Mouse (Mus musculus) adrenal gland, adult 18-20 months (tissue): ENCODE data around the gene Olfr1424. TPM values are rescaled to one million over a fixed set of nuclear protein-coding genes. Genes with fewer than 3 reads are reported as not detected.
"Not testable (repeated sequence)": the region's sequence is repeated elsewhere in the genome, so short reads cannot be mapped to it uniquely, and the experiment has no call there.

Experiments
- DNase-seq, 2 experiments: peaks; one replicate each; pipeline ENCODE4 v3.0.0; 2021 to 2022; ENCODE audit warnings: low spot score in 2 of 2
- long read RNA-seq, 2 experiments: library from polyadenylated mRNA; stranded (forward); transcript quantifications; one replicate each; pipeline ENCODE4 v2.0.0; 2021
- total RNA-seq, 2 experiments: library from RNA; stranded (reverse); gene quantifications; 1 replicate in 1 of 2; 2 replicates in 1 of 2; pipeline ENCODE4 v1.2.3; 2021

The Olfr1424 gene
- total RNA-seq: not detected
- long read RNA-seq, experiment 1: 0 reads
- long read RNA-seq, experiment 2: 0 reads

DNA sequence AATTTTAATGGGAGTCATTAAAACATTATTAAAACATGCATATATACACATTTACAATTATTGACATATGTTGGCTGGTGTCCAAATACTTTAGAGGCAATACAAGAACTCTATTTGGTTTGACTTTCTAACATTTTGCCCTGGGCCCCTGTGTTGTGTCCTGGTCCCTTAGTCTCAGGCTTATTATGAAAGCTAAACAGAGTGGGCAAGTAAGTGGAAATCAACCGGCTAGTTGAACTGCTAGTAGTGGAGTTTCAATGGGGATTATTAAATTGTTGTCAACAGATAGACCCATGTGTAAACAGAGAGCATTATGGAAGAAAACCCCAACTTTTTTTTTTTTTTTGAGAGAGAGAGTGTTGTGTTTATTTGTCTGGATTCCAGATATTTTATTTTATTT is at the start of gene Olfr1424:
Olfr1424 (minus strand) TSS at position 101 of the 400 bp plus-strand sequence.
- DNase-seq: not testable (repeated sequence)

- no peak for DNase-seq
These were observed 42.1 kb upstream of the Olfr1424 start for GRCm38 (mm10) chr19:12104541-12104940.

DNA sequence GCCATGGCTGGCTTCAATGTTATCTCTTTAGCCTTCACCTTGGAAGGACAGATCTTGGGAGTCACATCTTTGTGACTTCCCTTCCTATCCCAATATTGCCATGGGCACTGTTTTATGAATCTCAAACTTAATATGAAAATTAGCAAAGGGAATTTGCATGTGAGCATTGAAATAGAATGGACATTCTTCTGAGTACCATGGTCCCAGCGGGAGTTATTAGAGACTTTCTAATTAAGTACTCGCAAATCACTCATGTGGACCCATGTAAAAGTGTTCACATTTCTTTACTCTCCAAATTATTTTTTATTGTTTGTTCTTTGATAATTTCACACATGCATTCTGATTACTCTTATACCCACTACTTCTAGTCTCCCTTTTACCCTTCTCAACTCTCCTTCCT is 40.8 kb upstream of the Olfr1424 start, which contains the start of gene Olfr1427:
Olfr1427 (minus strand) TSS at position 101 of the 400 bp plus-strand sequence.
- DNase-seq: no peak

- DNase-seq: no peak
These were observed 29.4 kb upstream of the Olfr1424 start, which contains the start of gene Olfr1426 for GRCm38 (mm10) chr19:12091913-12092312. TSS of gene Olfr1426 (minus strand) at chr19:12092013.

DNA sequence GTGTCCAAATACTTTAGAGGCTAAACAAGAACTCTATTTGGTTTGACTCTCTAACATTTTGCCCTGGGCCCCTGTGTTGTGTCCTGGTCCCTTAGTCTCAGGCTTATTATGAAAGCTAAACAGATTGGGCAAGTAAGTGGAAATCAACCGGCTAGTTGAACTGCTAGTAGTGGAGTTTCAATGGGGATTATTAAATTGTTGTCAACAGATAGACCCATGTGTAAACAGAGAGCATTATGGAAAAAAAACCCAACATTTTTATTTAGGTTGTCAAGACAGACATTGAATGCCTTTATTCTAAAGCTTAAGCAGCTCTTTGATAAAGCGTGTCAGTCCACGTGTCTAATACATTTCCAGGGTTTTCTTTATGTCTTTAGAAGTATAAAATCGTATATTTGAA is 15.1 kb upstream of the Olfr1424 start, which contains the start of gene Olfr1425:
Olfr1425 (minus strand) TSS at position 101 of the 400 bp plus-strand sequence.
- not testable (repeated sequence) for DNase-seq

GRCm38 (mm10) chr19:12069546-12069945 is 7.1 kb upstream of the Olfr1424 start:
- DNase-seq: not testable (repeated sequence)

DNA sequence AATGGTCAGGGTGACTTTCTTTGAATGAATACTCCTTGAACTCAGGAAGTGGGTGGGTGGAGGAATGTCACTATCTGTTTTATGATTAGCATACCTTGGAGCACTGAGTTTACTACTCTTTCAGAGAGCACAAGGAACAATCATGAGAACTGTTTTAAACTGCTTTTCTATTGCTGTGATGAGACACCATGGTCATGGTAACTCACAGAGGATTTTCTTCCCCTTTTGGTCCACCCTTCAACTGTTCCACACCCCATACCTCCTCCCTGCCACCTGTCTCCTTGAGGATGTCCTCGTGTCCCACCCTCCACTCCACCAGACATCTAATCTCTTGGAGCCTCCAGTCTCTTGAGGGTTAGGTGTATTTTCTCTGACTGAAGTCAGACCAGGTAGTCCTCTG is 5.3 kb upstream of the Olfr1424 start:
- not testable (repeated sequence) for DNase-seq

GRCm38 (mm10) chr19:12043163-12043562 is 19.3 kb downstream of the Olfr1424 start:
- no peak for DNase-seq

- DNase-seq: no peak
These were observed 21.3 kb downstream of the Olfr1424 start, which contains the start of gene Olfr1423 for GRCm38 (mm10) chr19:12041217-12041616. TSS of gene Olfr1423 (minus strand) at chr19:12041317.

DNA sequence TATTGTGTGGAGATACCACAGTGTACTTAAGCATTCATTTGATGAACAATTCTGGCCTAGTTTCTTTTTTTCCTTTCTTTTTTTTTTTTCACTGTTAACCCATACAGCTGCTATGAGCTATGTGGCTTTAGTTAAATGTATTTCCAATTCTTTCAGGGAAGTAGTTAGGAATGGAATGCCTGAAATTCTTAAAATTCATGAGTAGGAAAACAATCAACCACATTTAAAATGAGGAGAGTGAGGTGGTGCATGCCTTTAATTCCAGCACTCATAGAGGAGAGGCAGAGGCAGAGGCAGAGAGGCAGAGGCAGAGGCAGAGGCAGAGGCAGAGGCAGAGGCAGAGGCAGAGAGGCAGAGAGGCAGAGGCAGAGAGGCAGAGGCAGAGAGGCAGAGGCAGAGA is 24.8 kb downstream of the Olfr1424 start:
- no peak for DNase-seq

- DNase-seq: no peak
These were observed 35.9 kb downstream of the Olfr1424 start for GRCm38 (mm10) chr19:12026606-12027005.

DNA sequence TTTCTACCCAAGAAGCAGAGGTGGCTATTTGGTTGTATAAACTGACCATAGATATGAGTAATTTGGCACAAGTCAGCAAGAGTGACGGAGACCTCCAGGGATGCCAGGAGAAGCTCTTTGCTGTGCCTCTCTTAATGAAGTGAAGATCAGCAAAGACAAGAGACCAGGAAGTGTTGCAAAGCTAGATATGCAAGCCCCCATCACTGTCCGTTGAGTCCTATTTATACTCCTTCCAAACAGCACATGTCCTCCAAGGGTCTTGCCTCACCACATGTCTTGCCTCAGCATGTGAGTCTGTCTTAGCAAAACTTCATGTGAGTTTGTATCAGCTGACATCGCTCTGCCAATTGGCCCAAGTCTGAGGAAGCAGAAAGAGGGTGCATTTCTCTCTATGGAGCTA is 37.1 kb downstream of the Olfr1424 start:
- no peak for DNase-seq

DNA sequence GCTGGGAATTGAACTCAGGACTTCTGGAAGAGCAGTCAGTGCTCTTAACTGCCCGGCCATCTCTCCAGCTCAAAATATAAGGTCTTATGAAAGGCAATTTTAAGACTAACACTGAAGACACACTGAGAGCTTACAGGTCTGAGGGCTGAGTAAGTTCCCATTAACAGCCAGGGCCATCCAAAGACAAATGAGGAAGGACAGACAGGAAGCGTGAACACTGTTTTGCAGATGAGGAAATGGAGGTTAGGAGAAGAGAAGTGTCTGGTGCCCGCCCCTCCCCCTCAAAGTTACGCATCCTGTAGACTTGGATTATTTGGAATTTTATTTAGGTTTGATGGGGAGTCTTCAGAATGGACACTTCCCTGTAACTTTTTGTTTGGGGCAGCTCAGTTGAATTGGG is 38.3 kb downstream of the Olfr1424 start:
- no peak for DNase-seq

DNA sequence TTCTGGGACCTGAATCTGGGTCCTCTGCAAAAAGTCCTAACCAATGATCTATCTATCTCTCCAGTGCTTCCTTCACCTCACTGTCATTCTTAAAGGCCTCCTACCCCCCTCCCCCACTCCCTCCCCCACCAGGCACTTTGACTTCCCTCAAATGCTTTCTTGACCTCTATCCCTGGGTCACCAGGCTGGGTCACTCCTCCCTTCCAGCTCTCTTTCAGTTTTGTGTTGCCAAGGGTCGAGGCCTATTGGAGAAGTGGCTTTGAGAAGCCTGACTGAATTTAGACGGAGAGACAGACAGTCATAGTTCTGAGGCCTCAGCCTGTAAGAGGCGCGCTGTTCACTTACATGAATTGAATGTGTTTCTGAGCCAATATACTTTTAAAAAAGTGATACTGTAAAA is 46.3 kb downstream of the Olfr1424 start:
- no peak for DNase-seq

GRCm38 (mm10) chr19:12015708-12016107 is 46.8 kb downstream of the Olfr1424 start:
- DNase-seq: no peak

- peak; percentile 59 to 65 for DNase-seq
These were observed 49.3 kb downstream of the Olfr1424 start for GRCm38 (mm10) chr19:12013228-12013627.

DNA sequence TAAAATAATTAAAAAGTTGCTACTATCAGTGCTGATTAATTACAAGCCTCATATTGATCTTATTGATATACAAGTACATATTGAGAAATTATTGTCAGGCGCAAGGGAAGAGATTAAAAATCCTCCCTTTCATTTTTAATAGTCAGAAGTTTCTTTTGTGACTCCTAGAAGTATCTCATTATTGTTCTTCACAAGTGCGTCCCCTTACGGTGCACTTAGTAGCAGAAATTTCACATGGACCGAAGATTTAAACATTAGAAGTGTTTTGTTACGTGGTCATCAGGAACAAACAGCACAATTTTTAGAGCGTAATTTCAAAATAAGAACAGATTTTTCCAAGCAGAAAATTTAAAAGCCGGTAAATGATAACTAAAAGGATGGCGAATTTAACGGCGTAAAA is 49.9 kb downstream of the Olfr1424 start:
- DNase-seq: no peak

DNA sequence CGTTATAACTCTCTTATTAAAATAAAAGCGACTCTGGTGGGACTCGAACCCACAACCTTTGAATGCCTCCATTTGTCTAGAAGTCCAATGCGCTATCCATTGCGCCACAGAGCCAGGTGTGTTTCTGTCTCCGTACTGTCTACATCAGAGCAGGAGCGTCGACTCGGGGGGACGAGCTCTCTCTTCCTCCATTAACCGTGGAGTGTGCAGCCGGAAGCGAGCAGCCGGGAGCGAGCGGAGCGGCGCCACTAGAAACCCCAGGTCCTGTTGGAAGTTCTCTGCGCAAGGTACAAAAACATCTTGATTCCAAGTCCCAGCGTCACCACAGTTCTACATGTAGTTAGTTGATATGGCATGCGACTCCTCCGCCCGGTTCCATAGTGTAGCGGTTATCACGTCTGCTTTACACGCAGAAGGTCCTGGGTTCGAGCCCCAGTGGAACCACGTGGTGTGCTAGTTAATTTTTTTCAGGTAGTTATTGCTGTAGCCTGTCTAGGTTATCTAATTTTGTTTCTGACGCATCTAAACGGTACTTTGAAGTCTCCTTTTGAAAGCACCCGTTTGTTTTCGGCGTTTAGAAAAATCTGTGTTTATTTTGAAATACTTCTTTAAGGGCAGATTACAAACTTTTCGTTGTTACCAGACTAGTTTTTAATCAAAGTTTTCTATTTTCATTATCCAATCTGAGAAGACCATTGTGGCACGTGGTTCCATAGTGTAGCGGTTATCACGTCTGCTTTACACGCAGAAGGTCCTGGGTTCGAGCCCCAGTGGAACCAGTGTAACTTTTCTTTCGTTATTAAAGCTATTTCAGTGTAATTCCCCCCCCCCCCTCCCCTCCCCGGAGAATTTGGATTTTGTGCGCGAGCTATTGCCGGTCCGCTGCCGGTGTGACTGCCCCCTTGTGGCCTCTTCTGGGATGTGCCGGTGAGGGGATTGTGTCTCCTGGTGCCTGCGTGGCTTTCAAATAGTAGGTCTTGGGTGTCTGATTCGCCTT is 50.6 kb downstream of the Olfr1424 start:
- peak; percentile 87 to 90 for DNase-seq

- peak; percentile 71 to 74 for DNase-seq
These were observed 51.4 kb downstream of the Olfr1424 start for GRCm38 (mm10) chr19:12010916-12011559.

- peak; percentile 64 to 70 for DNase-seq
These were observed 52.2 kb downstream of the Olfr1424 start for GRCm38 (mm10) chr19:12010281-12010771.
